Mouse (Mus musculus) limb, embryonic 11.5 days (tissue): ENCODE measurements at regions not wholly inside any gene's neighbourhood (a gene's known extent, or its start where the extent isn't known, plus 50 kb on each side); places are given as distances from the start of the nearest gene placed in this dataset.

Source experiments
- ATAC-seq: fragments of 200-750 bp; cut with Nextera tagmentation; 2 replicates; pipeline ENCODE4 v1.8.0; 2017; ENCODE audit warnings: low read depth; ENCODE audit not compliant: insufficient number of reproducible peaks, low FRiP score, low TSS enrichment
- DNase-seq: peaks from one replicate; pipeline ENCODE4 v3.0.0-alpha.2; 2015; ENCODE audit warnings: low spot score
- H3K27ac ChIP-seq: fragments of 300-500 bp; sonication (generic); replicated peaks from 2 replicates; pipeline ENCODE4 v1.5.1; 2014; ENCODE audit warnings: low read depth, mild to moderate bottlenecking, low read length
- H3K27me3 ChIP-seq: fragments of 300-500 bp; sonication (generic); 2 replicates; pipeline ENCODE4 v1.6.1; 2014; ENCODE audit warnings: mild to moderate bottlenecking, low read length, mixed read lengths; ENCODE audit not compliant: control insufficient read depth, insufficient read depth
- H3K36me3 ChIP-seq: fragments of 300-500 bp; sonication (generic); 2 replicates; pipeline ENCODE4 v1.6.1; 2014; ENCODE audit warnings: mild to moderate bottlenecking, low read length, moderate library complexity, mixed read lengths; ENCODE audit not compliant: control insufficient read depth, insufficient read depth
- H3K4me1 ChIP-seq: fragments of 300-500 bp; sonication (generic); 2 replicates; pipeline ENCODE4 v1.6.1; 2014; ENCODE audit warnings: low read length, mixed read lengths; ENCODE audit not compliant: control insufficient read depth, insufficient read depth
- H3K4me2 ChIP-seq: fragments of 300-500 bp; sonication (generic); 2 replicates; pipeline ENCODE4 v1.6.1; 2014; ENCODE audit warnings: low read depth, mild to moderate bottlenecking, moderate library complexity; ENCODE audit not compliant: severe bottlenecking
- H3K4me3 ChIP-seq: fragments of 300-500 bp; sonication (generic); 2 replicates; pipeline ENCODE4 v1.5.1; 2014; ENCODE audit warnings: low read depth, low read length
- H3K9ac ChIP-seq: fragments of 300-500 bp; sonication (generic); 2 replicates; pipeline ENCODE4 v1.6.1; 2014; ENCODE audit warnings: mild to moderate bottlenecking, low read length
- H3K9me3 ChIP-seq: fragments of 300-500 bp; sonication (generic); 2 replicates; pipeline ENCODE4 v1.6.1; 2016; ENCODE audit warnings: low read length; ENCODE audit not compliant: control insufficient read depth
- WGBS: fragments of 180-500 bp; shearing (Covaris S2); extraction: QIAGEN DNeasy Blood & Tissue Kit; methylation state at CpG from one replicate; pipeline ENCODE4 v1.1.7; 2014; 5-methylcytosine and 5-hydroxymethylcytosine counted together

GRCm38 (mm10) chr6:97699752-97700098 is 82.4 kb upstream of the Frmd4b start:
- H3K4me3 ChIP-seq = no peak overlapping the region
- no peaks in the 10 kb centered on the region for H3K4me1 ChIP-seq
- 83% methylated on average over 3 of the region's 3 CpGs for WGBS

GRCm38 (mm10) chr6:97699054-97699751 is 81.9 kb upstream of the Frmd4b start:
- ATAC-seq (no peak), DNase-seq (no peak)
- Histone ChIP-seq H3K4me3 (no peak overlapping the region), H3K4me2 (no peak overlapping the region), H3K9me3 (no peaks in the 10 kb centered on the region), H3K27ac (no peak overlapping the region), H3K36me3 (no peaks in the 10 kb centered on the region), H3K9ac (no peak overlapping the region), H3K4me1 (no peaks in the 10 kb centered on the region), H3K27me3 (no peaks in the 10 kb centered on the region)
- 81% methylated on average over 9 of the region's 9 CpGs for WGBS

More at GRCm38 (mm10) chr6:97699752-97700098, 82.4 kb upstream of the Frmd4b start:
- no peak overlapping the region for H3K9ac ChIP-seq
- H3K27me3 ChIP-seq = no peaks in the 10 kb centered on the region
- no peak overlapping the region for H3K27ac ChIP-seq
- ATAC-seq (no peak), DNase-seq (no peak)
- no peaks in the 10 kb centered on the region for H3K9me3 ChIP-seq
- H3K36me3 ChIP-seq = no peaks in the 10 kb centered on the region
- no peak overlapping the region for H3K4me2 ChIP-seq

GRCm38 (mm10) chr6:97693281-97693680 is 75.9 kb upstream of the Frmd4b start:
- no peaks in the 10 kb centered on the region for H3K4me1 ChIP-seq
- WGBS = 94% methylated on average over 8 of the region's 8 CpGs

DNA sequence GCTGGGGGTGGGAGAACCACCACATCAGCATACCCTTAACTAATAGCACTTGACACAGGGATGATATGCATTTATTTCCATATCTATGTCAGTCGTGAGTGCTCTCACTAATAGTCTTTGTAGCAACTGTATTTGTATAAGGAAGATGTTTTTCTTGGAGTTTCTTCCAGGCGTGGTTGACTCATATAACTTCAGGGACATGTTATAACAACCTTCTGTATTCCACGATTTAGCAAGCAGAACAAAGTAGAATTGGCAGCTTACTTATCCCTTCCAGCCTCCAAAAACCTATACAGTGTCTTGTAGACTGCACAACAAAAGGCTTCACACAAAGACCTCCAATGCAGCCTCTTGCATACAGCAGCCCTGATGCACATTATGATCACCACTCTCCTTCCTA is 73.8 kb upstream of the Frmd4b start:
- WGBS = 85% methylated on average over 3 of the region's 3 CpGs
- Histone ChIP-seq H3K9me3 (no peaks in the 10 kb centered on the region), H3K4me3 (no peak overlapping the region), H3K36me3 (no peaks in the 10 kb centered on the region), H3K27ac (no peak overlapping the region), H3K9ac (no peak overlapping the region), H3K27me3 (no peaks in the 10 kb centered on the region), H3K4me2 (no peak overlapping the region), H3K4me1 (no peaks in the 10 kb centered on the region)
- DNase-seq (no peak), ATAC-seq (no peak)

More at GRCm38 (mm10) chr6:97693281-97693680, 75.9 kb upstream of the Frmd4b start:
- no peaks in the 10 kb centered on the region for H3K9me3 ChIP-seq
- H3K4me2 ChIP-seq = no peak overlapping the region
- H3K4me3 ChIP-seq = no peak overlapping the region
- H3K36me3 ChIP-seq = no peaks in the 10 kb centered on the region
- H3K27me3 ChIP-seq = no peaks in the 10 kb centered on the region
- no peak for DNase-seq
- no peak for ATAC-seq
- no peak overlapping the region for H3K27ac ChIP-seq
- no peak overlapping the region for H3K9ac ChIP-seq

DNA sequence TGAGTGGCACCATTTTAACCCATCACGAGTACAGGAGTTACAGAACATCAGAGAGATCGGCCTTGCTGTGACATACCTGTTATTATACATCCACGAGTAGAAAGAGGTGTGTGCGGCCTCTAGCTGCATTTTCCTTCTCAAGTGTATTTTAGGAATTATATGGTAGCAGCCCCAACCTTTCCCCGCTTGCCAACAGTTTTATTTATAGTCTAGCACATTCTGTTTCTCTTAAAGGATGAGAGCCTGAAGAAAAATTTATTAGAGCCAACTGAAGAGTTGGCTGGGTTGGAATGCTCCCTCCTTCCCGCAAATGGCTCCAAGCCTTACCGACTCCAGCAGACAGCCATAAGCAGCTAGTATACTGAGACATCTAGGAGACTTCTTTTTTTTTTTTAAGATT is 67.0 kb upstream of the Frmd4b start:
- ATAC-seq (no peak), DNase-seq (no peak)
- no peaks in the 10 kb centered on the region for H3K36me3 ChIP-seq
- no peaks in the 10 kb centered on the region for H3K4me1 ChIP-seq
- no peak overlapping the region for H3K4me3 ChIP-seq
- H3K27ac ChIP-seq = no peak overlapping the region
- H3K9me3 ChIP-seq = no peaks in the 10 kb centered on the region
- H3K9ac ChIP-seq = no peak overlapping the region
- no peak overlapping the region for H3K4me2 ChIP-seq
- WGBS = 83% methylated on average over 7 of the region's 7 CpGs
- no peaks in the 10 kb centered on the region for H3K27me3 ChIP-seq

GRCm38 (mm10) chr6:97682213-97682612 is 64.9 kb upstream of the Frmd4b start:
- Histone ChIP-seq H3K9ac (no peak overlapping the region), H3K36me3 (no peaks in the 10 kb centered on the region), H3K9me3 (no peaks in the 10 kb centered on the region), H3K4me2 (no peak overlapping the region), H3K4me1 (no peaks in the 10 kb centered on the region), H3K4me3 (no peak overlapping the region), H3K27ac (no peak overlapping the region), H3K27me3 (no peaks in the 10 kb centered on the region)
- ATAC-seq (no peak), DNase-seq (no peak)
- WGBS = 98% methylated on average over 1 of the region's 1 CpGs

DNA sequence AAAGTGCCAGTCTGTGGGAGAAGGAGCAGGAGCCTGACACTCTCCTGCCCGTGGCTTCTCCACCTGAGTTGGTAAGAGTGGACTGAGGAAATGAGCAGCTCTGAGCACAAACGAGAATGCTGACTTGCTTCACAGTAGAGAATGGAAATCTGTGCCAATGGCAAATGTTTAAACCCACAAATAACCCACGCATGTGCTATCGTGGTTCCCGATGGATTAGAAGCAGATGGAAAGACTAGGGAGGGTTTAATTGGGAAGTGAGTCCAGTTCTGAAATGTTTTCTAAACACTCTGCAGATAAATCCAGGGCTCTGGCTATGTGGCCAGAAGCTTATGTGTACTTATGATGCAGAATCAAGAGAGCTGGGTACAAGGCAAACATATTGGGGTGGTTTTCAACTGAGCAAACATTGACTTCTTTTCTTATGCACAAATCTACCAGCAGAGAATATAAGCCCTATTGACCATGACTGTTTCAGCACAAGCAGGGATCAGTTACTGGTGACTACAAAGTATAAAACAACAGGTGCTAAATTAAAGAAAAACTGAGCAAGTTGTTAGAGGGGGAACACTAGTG is 57.9 kb upstream of the Frmd4b start:
- Histone ChIP-seq H3K4me2 (no peak overlapping the region), H3K9me3 (no peaks in the 10 kb centered on the region), H3K4me3 (no peak overlapping the region), H3K36me3 (no peaks in the 10 kb centered on the region), H3K9ac (no peak overlapping the region), H3K27me3 (no peaks in the 10 kb centered on the region), H3K4me1 (no peaks in the 10 kb centered on the region), H3K27ac (no peak overlapping the region)
- no peak for ATAC-seq
- no peak for DNase-seq
- 62% methylated on average over 5 of the region's 5 CpGs for WGBS

GRCm38 (mm10) chr6:97666818-97667629 is 49.7 kb upstream of the Frmd4b start:
- H3K4me1 ChIP-seq = no peaks in the 10 kb centered on the region
- WGBS = 21% methylated on average over 5 of the region's 5 CpGs
- H3K9me3 ChIP-seq = no peaks in the 10 kb centered on the region
- DNase-seq (peak; percentile 41), ATAC-seq (no peak)
- no peaks in the 10 kb centered on the region for H3K27me3 ChIP-seq
- no peak overlapping the region for H3K4me2 ChIP-seq
- no peak overlapping the region for H3K4me3 ChIP-seq
- no peak overlapping the region for H3K9ac ChIP-seq
- no peaks in the 10 kb centered on the region for H3K36me3 ChIP-seq
- no peak overlapping the region for H3K27ac ChIP-seq
